Mouse (Mus musculus): ENCODE data around the gene Abcd3. TPM values are rescaled to one million over a fixed set of nuclear protein-coding genes. Genes with fewer than 3 reads are reported as not detected.
"Not testable (repeated sequence)": the region's sequence is repeated elsewhere in the genome, so short reads cannot be mapped to it uniquely, and the experiment has no call there.

Abcd3 gene
- polyA plus RNA-seq, 1 experiment from 2014 or later: 49.8 TPM

DNA sequence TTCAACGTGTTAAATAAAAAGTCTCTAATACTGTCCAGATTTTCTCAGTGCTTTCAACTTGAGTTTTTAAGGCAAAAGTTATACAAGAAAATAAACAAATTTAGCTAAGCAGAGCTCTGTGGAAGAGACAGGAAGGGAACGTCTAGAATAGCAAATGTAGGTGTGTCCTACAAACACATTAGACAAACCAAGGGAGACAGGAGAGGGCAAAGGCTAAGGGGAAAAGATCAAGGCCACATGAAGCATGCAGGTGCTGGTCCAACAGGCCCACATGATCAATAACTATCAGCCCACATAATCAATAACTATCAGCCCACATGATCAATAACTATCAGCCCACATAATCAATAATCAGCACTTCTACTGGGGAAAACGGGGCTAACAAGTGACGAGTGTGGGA is 22.9 kb downstream of the Abcd3 start:
- Histone ChIP-seq H3K27ac (ENCODE audit: low read length) (no peak overlapping the region), H3K27me3 (ENCODE audit: control insufficient read depth, insufficient read depth, low read length) (no peaks in the 10 kb centered on the region), H3K4me3 (ENCODE audit: low read length) (no peak overlapping the region), H3K36me3 (ENCODE audit: control insufficient read depth, insufficient read depth) (no peaks in the 10 kb centered on the region), H3K9ac (ENCODE audit: low read length) (no peak overlapping the region), H3K4me2 (ENCODE audit: low read depth, low read length) (no peak overlapping the region), H3K9me3 (replicated peaks; ENCODE audit: control insufficient read depth, low read length) (no peaks in the 10 kb centered on the region), H3K4me1 (ENCODE audit: control insufficient read depth, insufficient read depth, low read length) (no peaks in the 10 kb centered on the region)
- WGBS: 77% methylated on average over 4 of the region's 4 CpGs
- no peak for ATAC-seq (replicated peaks; ENCODE audit: extremely low read depth, insufficient read depth, low FRiP score)

DNA sequence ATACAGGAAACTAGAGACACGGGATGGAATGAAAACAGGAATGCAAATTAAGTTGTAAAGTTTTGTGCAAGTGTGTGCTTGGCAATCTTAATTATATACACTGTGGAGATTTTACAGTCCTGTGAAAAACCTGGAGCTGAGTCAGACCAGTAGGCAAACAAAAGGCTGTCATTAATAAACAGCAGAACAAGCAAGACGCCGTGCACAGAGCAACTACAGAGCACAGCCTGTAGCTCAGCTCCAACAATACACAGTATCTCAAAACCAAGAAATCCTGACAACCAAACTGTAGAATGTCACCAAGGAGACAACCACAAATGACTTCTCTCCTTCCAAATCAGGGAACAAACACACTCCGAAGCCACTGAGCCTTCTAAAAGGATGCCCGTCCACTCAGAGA is 24.7 kb downstream of the Abcd3 start:
- Histone ChIP-seq H3K4me2 (ENCODE audit: low read depth, low read length) (no peak overlapping the region), H3K27me3 (ENCODE audit: control insufficient read depth, insufficient read depth, low read length) (no peaks in the 10 kb centered on the region), H3K9me3 (replicated peaks; ENCODE audit: control insufficient read depth, low read length) (no peaks in the 10 kb centered on the region), H3K9ac (ENCODE audit: low read length) (no peak overlapping the region), H3K27ac (ENCODE audit: low read length) (no peak overlapping the region), H3K4me3 (ENCODE audit: low read length) (no peak overlapping the region), H3K4me1 (ENCODE audit: control insufficient read depth, insufficient read depth, low read length) (no peaks in the 10 kb centered on the region), H3K36me3 (ENCODE audit: control insufficient read depth, insufficient read depth) (no peaks in the 10 kb centered on the region)
- no peak for ATAC-seq (replicated peaks; ENCODE audit: extremely low read depth, insufficient read depth, low FRiP score)
- WGBS: 85% methylated on average over 5 of the region's 5 CpGs

DNA sequence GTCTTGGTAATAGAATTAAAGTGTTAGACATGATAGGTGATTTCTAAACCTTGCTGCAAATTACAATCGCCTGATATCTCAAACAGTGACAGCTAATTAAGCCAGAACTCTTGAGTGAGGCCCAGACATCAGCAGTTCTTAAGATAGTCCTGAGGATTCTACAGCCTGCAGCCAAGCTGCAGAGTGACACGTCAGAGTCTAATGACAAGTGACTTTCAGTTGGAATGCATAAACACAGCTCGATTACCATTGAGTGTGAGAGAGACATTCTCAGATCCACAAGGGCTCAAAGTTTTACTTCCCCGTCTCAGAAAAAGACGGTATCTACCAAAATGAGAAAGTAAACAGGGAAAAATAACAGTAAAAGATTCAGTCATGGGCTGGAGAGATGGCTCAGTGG is 25.3 kb downstream of the Abcd3 start:
- Histone ChIP-seq H3K27me3 (ENCODE audit: control insufficient read depth, insufficient read depth, low read length) (no peaks in the 10 kb centered on the region), H3K36me3 (ENCODE audit: control insufficient read depth, insufficient read depth) (no peaks in the 10 kb centered on the region), H3K9ac (ENCODE audit: low read length) (no peak overlapping the region), H3K4me1 (ENCODE audit: control insufficient read depth, insufficient read depth, low read length) (no peaks in the 10 kb centered on the region), H3K27ac (ENCODE audit: low read length) (no peak overlapping the region), H3K4me2 (ENCODE audit: low read depth, low read length) (no peak overlapping the region), H3K4me3 (ENCODE audit: low read length) (no peak overlapping the region), H3K9me3 (replicated peaks; ENCODE audit: control insufficient read depth, low read length) (no peaks in the 10 kb centered on the region)
- WGBS: 38% methylated on average over 5 of the region's 5 CpGs
- ATAC-seq (replicated peaks; ENCODE audit: extremely low read depth, insufficient read depth, low FRiP score): no peak

DNA sequence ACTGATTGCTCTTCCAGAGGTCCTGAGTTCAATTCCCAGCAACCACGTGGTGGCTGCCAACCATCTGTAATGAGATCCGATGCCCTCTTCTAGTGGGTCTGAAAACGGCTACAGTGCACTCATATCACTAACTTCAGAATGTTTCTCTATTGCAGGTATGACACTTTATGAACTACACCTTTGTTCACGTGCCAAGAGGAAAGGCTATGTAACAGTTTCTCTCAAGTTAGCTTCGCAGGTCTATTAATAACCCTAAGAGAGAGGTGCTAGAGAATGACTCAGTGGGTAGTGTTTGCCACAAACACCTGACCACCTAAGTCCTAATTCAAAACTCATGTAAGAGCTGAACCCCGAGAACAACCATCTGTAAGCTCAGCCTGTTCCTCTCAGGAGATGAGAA is 32.1 kb downstream of the Abcd3 start:
- Histone ChIP-seq H3K36me3 (ENCODE audit: control insufficient read depth, insufficient read depth) (peaks cover 6% of the 10 kb centered on the region; the same call in 1 of the 2 replicates), H3K27me3 (ENCODE audit: control insufficient read depth, insufficient read depth, low read length) (no peaks in the 10 kb centered on the region), H3K9me3 (replicated peaks; ENCODE audit: control insufficient read depth, low read length) (no peaks in the 10 kb centered on the region), H3K9ac (ENCODE audit: low read length) (no peak overlapping the region), H3K27ac (ENCODE audit: low read length) (no peak overlapping the region), H3K4me1 (ENCODE audit: control insufficient read depth, insufficient read depth, low read length) (no peaks in the 10 kb centered on the region), H3K4me3 (ENCODE audit: low read length) (no peak overlapping the region), H3K4me2 (ENCODE audit: low read depth, low read length) (no peak overlapping the region)
- no peak for ATAC-seq (replicated peaks; ENCODE audit: extremely low read depth, insufficient read depth, low FRiP score)
- WGBS: 62% methylated on average over 6 of the region's 6 CpGs

DNA sequence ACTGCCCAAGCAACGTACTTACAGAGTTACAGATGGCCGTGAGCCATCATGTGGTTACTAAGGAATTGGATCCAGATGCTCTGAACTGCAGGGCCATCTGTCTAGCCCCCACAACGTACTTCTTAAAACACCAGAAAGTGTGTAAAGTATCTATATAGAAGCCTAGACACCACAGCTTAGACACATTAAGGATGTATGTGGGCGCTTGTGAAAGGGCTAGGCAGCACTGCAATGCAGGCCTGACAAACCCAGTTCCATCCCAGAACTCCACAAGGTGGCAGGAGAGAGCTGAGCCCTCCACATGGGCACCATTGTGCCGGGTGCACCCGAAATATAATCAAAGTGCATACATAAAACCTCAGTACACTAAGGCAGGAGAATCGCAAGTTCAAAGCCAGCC is 37.2 kb downstream of the Abcd3 start:
- no peak overlapping the region for H3K27ac ChIP-seq (ENCODE audit: low read length)
- no peaks in the 10 kb centered on the region for H3K27me3 ChIP-seq (ENCODE audit: control insufficient read depth, insufficient read depth, low read length)
- no peak overlapping the region for H3K4me2 ChIP-seq (ENCODE audit: low read depth, low read length)
- H3K36me3 ChIP-seq (ENCODE audit: control insufficient read depth, insufficient read depth): peaks cover 15% of the 10 kb centered on the region
- 57% methylated on average over 7 of the region's 7 CpGs for WGBS
- no peaks in the 10 kb centered on the region for H3K9me3 ChIP-seq (replicated peaks; ENCODE audit: control insufficient read depth, low read length)
- H3K9ac ChIP-seq (ENCODE audit: low read length): no peak overlapping the region
- no peak overlapping the region for H3K4me3 ChIP-seq (ENCODE audit: low read length)
- no peak; the same call in 1 of the 2 replicates for ATAC-seq (replicated peaks; ENCODE audit: extremely low read depth, insufficient read depth, low FRiP score)
- no peaks in the 10 kb centered on the region for H3K4me1 ChIP-seq (ENCODE audit: control insufficient read depth, insufficient read depth, low read length)

DNA sequence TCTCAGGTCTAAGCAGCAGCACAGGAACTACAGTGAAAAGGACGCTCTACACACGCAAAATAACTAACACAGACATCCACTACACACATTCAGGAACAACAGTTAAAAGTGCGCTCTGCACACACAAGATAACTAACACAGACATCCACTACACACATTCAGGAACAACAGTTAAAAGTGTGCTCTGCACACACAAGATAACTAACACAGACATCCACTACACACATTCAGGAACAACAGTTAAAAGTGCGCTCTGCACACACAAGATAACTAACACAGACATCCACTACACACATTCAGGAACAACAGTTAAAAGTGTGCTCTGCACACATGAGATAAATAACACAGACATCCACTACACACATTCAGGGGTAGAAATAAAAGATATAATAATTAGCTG is 41.8 kb downstream of the Abcd3 start:
- not testable (repeated sequence) for H3K27ac ChIP-seq (ENCODE audit: low read length); H3K9me3 ChIP-seq (replicated peaks; ENCODE audit: control insufficient read depth, low read length); H3K4me1 ChIP-seq (ENCODE audit: control insufficient read depth, insufficient read depth, low read length); H3K4me2 ChIP-seq (ENCODE audit: low read depth, low read length); ATAC-seq (replicated peaks; ENCODE audit: extremely low read depth, insufficient read depth, low FRiP score); H3K9ac ChIP-seq (ENCODE audit: low read length); H3K27me3 ChIP-seq (ENCODE audit: control insufficient read depth, insufficient read depth, low read length); H3K4me3 ChIP-seq (ENCODE audit: low read length)
- peaks cover 44% of the 10 kb centered on the region for H3K36me3 ChIP-seq (ENCODE audit: control insufficient read depth, insufficient read depth)
- 95% methylated on average over 4 of the region's 4 CpGs for WGBS

DNA sequence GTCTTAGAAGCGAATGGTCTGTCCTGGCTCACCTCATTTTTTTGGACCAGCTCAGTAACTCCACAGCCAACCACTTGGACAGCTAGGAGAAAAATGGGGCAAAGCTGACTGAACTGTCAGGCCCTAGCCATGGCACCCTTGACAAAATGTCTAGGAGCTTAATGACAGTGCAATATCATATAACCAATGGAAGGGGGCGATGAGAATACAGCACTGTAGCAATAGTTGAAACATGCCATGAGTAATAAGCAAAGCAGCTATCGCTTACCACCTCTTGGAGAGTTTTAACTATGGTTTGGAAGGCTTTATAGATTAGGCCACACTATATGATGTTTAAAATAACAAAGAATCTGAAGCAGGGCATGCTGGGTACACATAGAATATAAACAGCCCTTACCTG is 46.3 kb downstream of the Abcd3 start:
- no peak overlapping the region for H3K4me2 ChIP-seq (ENCODE audit: low read depth, low read length)
- 91% methylated on average over 3 of the region's 3 CpGs for WGBS
- H3K36me3 ChIP-seq (ENCODE audit: control insufficient read depth, insufficient read depth): peaks cover 55% of the 10 kb centered on the region
- H3K4me1 ChIP-seq (ENCODE audit: control insufficient read depth, insufficient read depth, low read length): no peaks in the 10 kb centered on the region
- no peak overlapping the region for H3K4me3 ChIP-seq (ENCODE audit: low read length)
- H3K27ac ChIP-seq (ENCODE audit: low read length): no peak overlapping the region
- no peak overlapping the region for H3K9ac ChIP-seq (ENCODE audit: low read length)
- H3K27me3 ChIP-seq (ENCODE audit: control insufficient read depth, insufficient read depth, low read length): no peaks in the 10 kb centered on the region
- no peaks in the 10 kb centered on the region for H3K9me3 ChIP-seq (replicated peaks; ENCODE audit: control insufficient read depth, low read length)
- no peak for ATAC-seq (replicated peaks; ENCODE audit: extremely low read depth, insufficient read depth, low FRiP score)

DNA sequence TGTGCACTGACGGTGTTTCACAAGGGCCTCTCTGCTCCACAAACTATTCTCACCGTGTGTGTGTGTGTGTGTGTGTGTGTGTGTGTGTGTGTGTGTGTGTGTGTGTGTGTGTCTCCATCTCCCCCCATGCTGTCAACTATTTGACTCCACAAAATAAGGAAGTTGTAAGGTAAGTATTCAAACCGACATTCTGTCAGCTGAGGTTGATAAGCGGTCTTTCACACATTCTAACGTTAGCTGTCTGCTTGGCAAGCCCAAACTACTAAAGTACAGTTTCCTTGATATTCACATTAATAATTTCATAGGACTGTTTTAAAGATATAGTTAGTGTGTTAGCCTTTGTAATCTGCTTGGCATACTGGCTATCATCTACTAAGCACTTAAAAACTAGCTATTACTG is 48.3 kb downstream of the Abcd3 start:
- Histone ChIP-seq H3K27me3 (ENCODE audit: control insufficient read depth, insufficient read depth, low read length) (no peaks in the 10 kb centered on the region), H3K4me2 (ENCODE audit: low read depth, low read length) (no peak overlapping the region), H3K9ac (ENCODE audit: low read length) (no peak overlapping the region), H3K4me3 (ENCODE audit: low read length) (no peak overlapping the region), H3K27ac (ENCODE audit: low read length) (no peak overlapping the region), H3K9me3 (replicated peaks; ENCODE audit: control insufficient read depth, low read length) (no peaks in the 10 kb centered on the region), H3K4me1 (ENCODE audit: control insufficient read depth, insufficient read depth, low read length) (no peaks in the 10 kb centered on the region), H3K36me3 (ENCODE audit: control insufficient read depth, insufficient read depth) (peaks cover 52% of the 10 kb centered on the region)
- WGBS: 61% methylated on average over 5 of the region's 5 CpGs
- no peak for ATAC-seq (replicated peaks; ENCODE audit: extremely low read depth, insufficient read depth, low FRiP score)

DNA sequence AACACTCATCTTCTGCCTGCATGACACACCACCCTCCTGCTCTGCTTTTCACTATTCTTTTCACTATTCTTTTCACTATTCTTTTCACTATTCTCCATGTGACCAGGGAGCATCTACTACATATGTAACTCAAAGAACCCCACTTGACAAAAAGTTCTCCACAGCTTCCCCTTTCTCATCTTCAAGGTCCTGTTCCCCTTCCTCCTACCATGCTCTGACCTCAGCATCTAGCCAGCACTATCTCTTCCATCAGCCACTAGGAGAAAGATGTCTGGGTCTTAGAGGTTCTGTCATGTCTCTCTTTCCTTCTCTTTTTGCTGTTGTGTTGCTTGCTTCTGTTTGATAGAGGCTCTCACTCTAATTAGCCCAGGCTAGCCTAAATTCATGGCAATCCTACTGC is 49.1 kb downstream of the Abcd3 start:
- H3K9ac ChIP-seq (ENCODE audit: low read length): no peak overlapping the region
- no peak overlapping the region for H3K4me3 ChIP-seq (ENCODE audit: low read length)
- H3K27ac ChIP-seq (ENCODE audit: low read length): no peak overlapping the region
- H3K4me2 ChIP-seq (ENCODE audit: low read depth, low read length): no peak overlapping the region
- no peak for ATAC-seq (replicated peaks; ENCODE audit: extremely low read depth, insufficient read depth, low FRiP score)
- H3K27me3 ChIP-seq (ENCODE audit: control insufficient read depth, insufficient read depth, low read length): no peaks in the 10 kb centered on the region
- no peaks in the 10 kb centered on the region for H3K9me3 ChIP-seq (replicated peaks; ENCODE audit: control insufficient read depth, low read length)
- no peaks in the 10 kb centered on the region for H3K4me1 ChIP-seq (ENCODE audit: control insufficient read depth, insufficient read depth, low read length)
- H3K36me3 ChIP-seq (ENCODE audit: control insufficient read depth, insufficient read depth): peaks cover 47% of the 10 kb centered on the region
